Mouse (Mus musculus): ENCODE measurements around the gene Gm17509. TPM values are rescaled to one million over a fixed set of nuclear protein-coding genes. Genes with fewer than 3 reads are reported as not detected.

Gene Gm17509
- polyA plus RNA-seq, 1 experiment: not detected

DNA sequence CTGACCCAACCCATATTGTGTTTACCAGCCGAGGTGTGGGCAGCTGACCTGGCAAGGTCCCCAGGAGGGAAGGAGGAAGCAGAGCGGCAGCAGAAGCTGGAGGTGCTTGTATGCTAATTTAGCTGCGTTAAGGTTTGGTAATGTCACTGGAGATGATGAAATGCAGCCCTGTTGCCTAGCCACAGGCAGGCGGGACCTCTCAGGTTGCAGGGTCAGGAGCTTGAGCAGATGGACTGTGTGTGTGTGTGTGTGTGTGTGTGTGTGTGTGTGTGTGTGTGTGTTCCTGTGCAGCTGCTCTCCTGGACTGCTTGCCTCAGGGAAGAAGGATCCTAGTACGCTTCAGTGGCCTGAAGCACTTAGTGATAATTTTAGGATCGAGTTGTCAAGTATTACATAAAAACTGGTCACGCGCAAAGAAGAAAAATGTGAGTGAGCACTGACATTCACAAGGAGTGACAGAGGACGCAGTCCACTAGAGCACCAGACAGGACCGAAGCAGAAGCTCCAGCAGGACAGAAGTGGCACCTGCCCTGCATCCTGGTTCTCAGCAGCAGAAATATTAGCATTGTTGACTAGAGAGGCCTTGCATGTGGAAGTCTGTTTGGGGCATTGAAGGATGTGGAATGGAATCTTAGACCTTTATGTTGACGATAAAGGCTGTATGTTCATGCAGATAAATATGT, 14.8 kb upstream of the Gm17509 start:
- no peaks in the 10 kb centered on the region for H3K36me3 ChIP-seq (ENCODE audit: control insufficient read depth, insufficient read depth, low read length)
- no peak for TF ChIP-seq POLR2A (IDR thresholded peaks at IDR 0.05; ENCODE audit: low read depth, low read length)
- no peak for TF ChIP-seq CTCF (IDR thresholded peaks at IDR 0.05; ENCODE audit: extremely low read depth, insufficient read length, insufficient replicate concordance, low read depth, low read length)
- no peaks in the 10 kb centered on the region for H3K4me1 ChIP-seq (ENCODE audit: control insufficient read depth, insufficient read depth, insufficient read length, low read length)
- no peak overlapping the region for H3K4me3 ChIP-seq (ENCODE audit: low read depth, low read length)
- 42% methylated on average over 11 of the region's 11 CpGs for WGBS
- no peak overlapping the region for H3K27ac ChIP-seq (ENCODE audit: insufficient read depth, low read depth, low read length)
- H3K27me3 ChIP-seq (ENCODE audit: control insufficient read depth, insufficient read depth, low read length): no peaks in the 10 kb centered on the region

DNA sequence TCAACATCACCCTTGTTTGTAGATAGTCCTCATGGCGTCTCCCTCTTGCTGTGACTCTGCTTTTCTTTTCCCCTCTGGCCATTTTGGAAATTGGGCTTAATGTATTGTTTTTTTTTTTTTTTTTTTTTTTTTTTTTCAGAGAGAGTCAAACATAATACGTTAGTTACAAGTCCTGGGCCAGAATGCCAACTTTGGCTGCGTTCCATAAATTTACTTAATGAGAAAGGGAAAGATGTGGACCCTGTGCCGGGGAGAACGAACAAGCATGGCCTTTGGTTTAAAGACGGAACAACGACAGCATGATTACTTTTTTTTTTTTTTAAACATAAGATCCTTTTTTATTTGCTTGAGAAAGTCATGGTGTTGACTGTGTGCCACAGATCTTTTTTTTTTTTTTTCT, 13.6 kb upstream of the Gm17509 start:
- no peak overlapping the region for H3K4me3 ChIP-seq (ENCODE audit: low read depth, low read length)
- no peaks in the 10 kb centered on the region for H3K36me3 ChIP-seq (ENCODE audit: control insufficient read depth, insufficient read depth, low read length)
- H3K4me1 ChIP-seq (ENCODE audit: control insufficient read depth, insufficient read depth, insufficient read length, low read length): no peaks in the 10 kb centered on the region
- H3K27ac ChIP-seq (ENCODE audit: insufficient read depth, low read depth, low read length): no peak overlapping the region
- TF ChIP-seq CTCF (IDR thresholded peaks at IDR 0.05; ENCODE audit: extremely low read depth, insufficient read length, insufficient replicate concordance, low read depth, low read length): no peak
- no peaks in the 10 kb centered on the region for H3K27me3 ChIP-seq (ENCODE audit: control insufficient read depth, insufficient read depth, low read length)
- WGBS: 78% methylated on average over 7 of the region's 7 CpGs

DNA sequence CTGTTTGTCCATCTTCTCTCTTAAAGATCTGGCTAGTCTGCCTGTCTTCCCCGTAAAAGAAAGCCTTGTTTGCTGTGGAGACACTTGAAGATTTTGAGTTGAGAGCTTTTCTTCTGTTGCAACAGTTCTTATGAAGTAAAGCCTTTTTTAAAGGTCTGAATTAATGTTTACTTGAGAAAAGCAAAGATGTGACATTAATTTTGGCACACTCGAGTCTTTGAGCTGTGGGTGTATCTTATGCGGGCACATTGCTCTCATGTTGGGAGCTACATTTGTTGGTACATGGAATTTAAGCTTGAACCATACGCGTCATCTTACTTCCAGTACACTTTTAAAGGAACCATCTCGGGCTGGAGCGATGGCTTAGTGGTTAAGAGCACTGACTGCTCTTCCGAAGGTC, 12.9 kb upstream of the Gm17509 start:
- Histone ChIP-seq H3K27me3 (ENCODE audit: control insufficient read depth, insufficient read depth, low read length) (no peaks in the 10 kb centered on the region), H3K4me3 (ENCODE audit: low read depth, low read length) (no peak overlapping the region), H3K27ac (ENCODE audit: insufficient read depth, low read depth, low read length) (no peak overlapping the region), H3K36me3 (ENCODE audit: control insufficient read depth, insufficient read depth, low read length) (no peaks in the 10 kb centered on the region), H3K4me1 (ENCODE audit: control insufficient read depth, insufficient read depth, insufficient read length, low read length) (no peaks in the 10 kb centered on the region)
- no peak for TF ChIP-seq CTCF (IDR thresholded peaks at IDR 0.05; ENCODE audit: extremely low read depth, insufficient read length, insufficient replicate concordance, low read depth, low read length)
- no peak for TF ChIP-seq POLR2A (IDR thresholded peaks at IDR 0.05; ENCODE audit: low read depth, low read length)
- 89% methylated on average over 8 of the region's 8 CpGs for WGBS

DNA sequence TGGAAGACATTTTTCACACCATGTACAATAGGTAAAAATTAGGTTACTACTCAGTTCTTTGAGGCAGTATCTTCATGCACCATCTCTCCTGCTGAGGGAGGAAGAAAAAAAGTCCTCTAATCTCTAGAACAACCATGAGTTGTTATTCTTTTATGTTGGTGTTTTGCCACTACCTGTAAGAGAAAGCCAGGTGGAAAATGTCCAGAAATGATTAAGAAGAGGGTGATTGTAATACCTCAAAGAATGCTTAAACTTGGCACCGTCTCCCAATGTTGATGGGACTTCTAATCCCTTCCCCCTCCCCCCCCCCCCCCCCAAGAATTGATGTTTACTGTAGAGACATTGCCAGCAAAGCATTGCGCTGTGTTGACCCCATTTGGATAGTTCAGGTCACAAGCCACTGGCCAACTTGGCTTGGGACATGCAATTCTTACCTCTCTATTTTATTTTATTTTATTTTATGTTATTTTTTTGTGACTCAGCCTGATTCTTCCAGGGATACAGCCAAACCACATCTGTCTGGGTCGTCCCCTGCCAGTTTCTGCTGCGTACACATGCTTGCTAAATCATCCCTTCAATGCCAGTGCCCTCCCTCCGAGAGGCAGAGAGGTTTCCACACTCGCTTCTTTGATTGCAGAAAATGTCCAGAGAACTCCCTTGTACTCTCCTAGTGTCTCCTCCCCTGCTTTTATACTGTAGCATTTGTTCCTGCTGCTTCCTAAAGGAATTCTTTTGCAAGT, 9.7 kb upstream of the Gm17509 start:
- Histone ChIP-seq H3K4me1 (ENCODE audit: control insufficient read depth, insufficient read depth, insufficient read length, low read length) (no peaks in the 10 kb centered on the region), H3K27me3 (ENCODE audit: control insufficient read depth, insufficient read depth, low read length) (no peaks in the 10 kb centered on the region), H3K36me3 (ENCODE audit: control insufficient read depth, insufficient read depth, low read length) (no peaks in the 10 kb centered on the region), H3K4me3 (ENCODE audit: low read depth, low read length) (no peak overlapping the region), H3K27ac (ENCODE audit: insufficient read depth, low read depth, low read length) (no peak overlapping the region)
- 70% methylated on average over 6 of the region's 6 CpGs for WGBS
- TF ChIP-seq POLR2A (IDR thresholded peaks at IDR 0.05; ENCODE audit: low read depth, low read length): no peak
- no peak for TF ChIP-seq CTCF (IDR thresholded peaks at IDR 0.05; ENCODE audit: extremely low read depth, insufficient read length, insufficient replicate concordance, low read depth, low read length)

DNA sequence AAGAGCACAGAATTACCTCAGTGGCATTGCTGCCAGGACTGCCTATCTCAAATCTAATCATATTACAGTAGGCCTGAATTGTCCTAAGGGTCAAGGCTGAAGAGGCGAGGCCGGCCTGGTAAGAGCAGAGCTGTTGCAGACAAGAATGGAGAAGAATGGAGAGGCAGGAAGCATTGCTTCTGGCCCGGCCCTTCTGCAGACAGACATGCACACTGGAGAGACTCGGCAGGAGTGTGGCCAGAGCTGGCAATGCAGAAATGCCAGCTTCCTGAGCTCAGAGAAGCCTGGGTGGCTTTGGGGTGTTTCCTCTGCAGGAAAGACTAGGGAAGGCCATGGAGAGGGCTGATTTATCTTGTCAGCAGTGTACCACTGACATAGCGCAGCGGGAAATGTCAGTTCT, 4.7 kb upstream of the Gm17509 start:
- TF ChIP-seq CTCF (IDR thresholded peaks at IDR 0.05; ENCODE audit: extremely low read depth, insufficient read length, insufficient replicate concordance, low read depth, low read length): no peak
- no peak for TF ChIP-seq POLR2A (IDR thresholded peaks at IDR 0.05; ENCODE audit: low read depth, low read length)
- WGBS: 69% methylated on average over 6 of the region's 6 CpGs
- Histone ChIP-seq H3K4me1 (ENCODE audit: control insufficient read depth, insufficient read depth, insufficient read length, low read length) (no peaks in the 10 kb centered on the region), H3K27me3 (ENCODE audit: control insufficient read depth, insufficient read depth, low read length) (peaks cover 6% of the 10 kb centered on the region), H3K27ac (ENCODE audit: insufficient read depth, low read depth, low read length) (no peak overlapping the region), H3K4me3 (ENCODE audit: low read depth, low read length) (no peak overlapping the region), H3K36me3 (ENCODE audit: control insufficient read depth, insufficient read depth, low read length) (no peaks in the 10 kb centered on the region)

DNA sequence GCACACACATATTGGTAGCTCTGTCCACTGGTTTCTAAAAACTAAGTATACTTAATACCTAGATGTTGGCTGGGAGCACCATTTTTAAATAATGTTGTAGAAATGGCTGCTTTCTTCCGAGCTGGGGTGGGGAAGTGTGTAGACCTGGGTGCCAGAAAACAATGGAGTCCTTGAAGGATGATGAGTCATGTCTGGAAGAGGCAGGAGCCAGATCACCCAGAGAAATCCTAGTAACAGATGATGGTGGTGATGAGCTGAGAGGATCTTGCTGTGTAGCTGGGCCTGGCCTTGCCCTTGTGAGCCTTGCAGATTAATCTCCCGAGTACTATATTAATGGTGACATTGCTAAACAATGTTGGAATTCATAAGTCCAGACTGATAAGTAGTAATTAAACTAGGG, 4.0 kb upstream of the Gm17509 start:
- TF ChIP-seq CTCF (IDR thresholded peaks at IDR 0.05; ENCODE audit: extremely low read depth, insufficient read length, insufficient replicate concordance, low read depth, low read length): no peak
- no peak for TF ChIP-seq POLR2A (IDR thresholded peaks at IDR 0.05; ENCODE audit: low read depth, low read length)
- Histone ChIP-seq H3K36me3 (ENCODE audit: control insufficient read depth, insufficient read depth, low read length) (no peaks in the 10 kb centered on the region), H3K27me3 (ENCODE audit: control insufficient read depth, insufficient read depth, low read length) (peaks cover 13% of the 10 kb centered on the region), H3K4me1 (ENCODE audit: control insufficient read depth, insufficient read depth, insufficient read length, low read length) (peaks cover 2% of the 10 kb centered on the region; the same call in 1 of the 2 replicates), H3K4me3 (ENCODE audit: low read depth, low read length) (no peak overlapping the region), H3K27ac (ENCODE audit: insufficient read depth, low read depth, low read length) (no peak overlapping the region)
- WGBS: 40% methylated on average over 2 of the region's 2 CpGs

DNA sequence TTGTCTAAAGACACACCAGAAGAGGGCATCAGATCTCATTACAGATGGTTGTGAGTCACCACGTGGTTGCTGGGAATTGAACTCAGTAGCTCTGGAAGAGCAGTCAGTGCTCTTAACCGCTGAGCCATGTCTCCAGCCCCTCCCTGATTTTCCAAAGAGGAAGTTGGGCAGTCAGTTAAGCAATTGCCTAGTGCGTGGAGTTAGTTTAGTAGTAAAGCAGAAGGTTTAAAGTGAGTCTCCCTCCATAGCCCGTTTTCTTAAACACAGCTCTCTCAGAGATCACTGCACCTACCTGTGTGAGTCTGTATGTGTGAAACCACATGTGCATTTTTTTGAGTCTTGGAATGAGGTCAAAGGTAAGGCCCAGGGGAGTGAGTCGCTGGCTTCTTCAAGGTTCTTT, 2.2 kb upstream of the Gm17509 start:
- peaks cover 2% of the 10 kb centered on the region; the same call in 1 of the 2 replicates for H3K4me1 ChIP-seq (ENCODE audit: control insufficient read depth, insufficient read depth, insufficient read length, low read length)
- 35% methylated on average over 5 of the region's 5 CpGs for WGBS
- H3K4me3 ChIP-seq (ENCODE audit: low read depth, low read length): no peak overlapping the region
- no peak overlapping the region for H3K27ac ChIP-seq (ENCODE audit: insufficient read depth, low read depth, low read length)
- H3K27me3 ChIP-seq (ENCODE audit: control insufficient read depth, insufficient read depth, low read length): peaks cover 16% of the 10 kb centered on the region
- H3K36me3 ChIP-seq (ENCODE audit: control insufficient read depth, insufficient read depth, low read length): no peaks in the 10 kb centered on the region
- TF ChIP-seq CTCF (IDR thresholded peaks at IDR 0.05; ENCODE audit: extremely low read depth, insufficient read length, insufficient replicate concordance, low read depth, low read length) (no peak), POLR2A (IDR thresholded peaks at IDR 0.05; ENCODE audit: low read depth, low read length) (no peak)

All from small intestine, adult 2 months (tissue).